Mouse (Mus musculus): ENCODE data around the gene Plin4. TPM values are rescaled to one million over a fixed set of nuclear protein-coding genes. Genes with fewer than 3 reads are reported as not detected.
A peak's percentile ranks its signal among the peaks of the same experiment; 100 is the strongest.
"Not testable (repeated sequence)": the region's sequence is repeated elsewhere in the genome, so short reads cannot be mapped to it uniquely, and the experiment has no call there.

The Plin4 gene
- total and polyA plus RNA-seq, 2 experiments from 2014 or later = 0.08 to 0.99 TPM

DNA sequence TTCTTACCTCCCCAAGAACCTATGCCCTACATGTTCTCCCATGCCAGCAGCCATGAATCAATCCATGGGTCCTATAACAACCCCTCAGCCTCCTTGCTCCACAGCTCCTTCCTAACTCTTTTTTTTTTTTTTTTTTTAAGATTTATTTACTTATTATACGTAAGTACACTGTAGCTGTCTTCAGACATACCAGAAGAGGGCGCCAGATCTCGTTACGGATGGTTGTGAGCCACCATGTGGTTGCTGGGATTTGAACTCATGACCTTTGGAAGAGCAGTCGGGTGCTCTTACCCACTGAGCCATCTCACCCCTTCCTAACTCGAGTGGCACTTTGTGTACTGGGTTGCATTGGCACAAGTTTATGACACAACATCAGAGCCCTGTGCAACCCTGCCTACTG, 43.9 kb downstream of the Plin4 start:
- TF ChIP-seq CTCF (IDR thresholded peaks at IDR 0.05; ENCODE audit: low read depth) = peak; percentile 22; the same call in 1 of the 2 replicates
- not testable (repeated sequence) for H3K4me2 ChIP-seq (ENCODE audit: low read depth, low read length); H3K9ac ChIP-seq (replicated peaks; ENCODE audit: low read length); ATAC-seq; H3K27ac ChIP-seq; DNase-seq (ENCODE audit: low spot score); H3K27me3 ChIP-seq (ENCODE audit: insufficient read depth, low read length); H3K4me1 ChIP-seq (ENCODE audit: insufficient read depth, low read length); H3K4me3 ChIP-seq (ENCODE audit: low read length); H3K9me3 ChIP-seq (ENCODE audit: low read length)
- WGBS = 78% methylated on average over 6 of the region's 6 CpGs
- peaks cover 62% of the 10 kb centered on the region for H3K36me3 ChIP-seq (ENCODE audit: insufficient read depth, low read length)

DNA sequence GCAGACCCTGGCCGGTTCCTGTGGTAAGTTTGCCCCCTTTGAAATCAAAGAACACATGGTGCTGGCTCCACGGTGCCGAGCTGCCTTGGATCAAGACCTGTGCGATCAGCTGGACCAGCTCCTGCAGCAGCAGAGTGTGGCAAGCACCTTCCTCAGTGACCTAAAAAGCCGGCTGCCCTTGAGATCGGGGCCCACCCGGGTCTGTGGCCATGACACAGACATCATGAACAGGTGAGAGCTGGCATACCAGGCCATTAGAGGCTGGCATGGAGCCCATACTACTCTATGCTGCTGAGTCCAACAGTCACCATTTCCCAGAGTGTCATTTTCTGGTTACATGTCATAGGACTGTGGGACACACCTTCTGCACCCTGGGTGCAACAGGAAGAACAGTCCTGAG, 47.5 kb downstream of the Plin4 start:
- H3K4me3 ChIP-seq (ENCODE audit: low read length) = no peak overlapping the region
- no peaks in the 10 kb centered on the region for H3K9me3 ChIP-seq (ENCODE audit: low read length)
- no peaks in the 10 kb centered on the region for H3K27me3 ChIP-seq (ENCODE audit: insufficient read depth, low read length)
- no peak overlapping the region for H3K9ac ChIP-seq (replicated peaks; ENCODE audit: low read length)
- no peak overlapping the region for H3K4me2 ChIP-seq (ENCODE audit: low read depth, low read length)
- DNase-seq (ENCODE audit: low spot score) (no peak), ATAC-seq (no peak)
- H3K4me1 ChIP-seq (ENCODE audit: insufficient read depth, low read length) = no peaks in the 10 kb centered on the region
- peaks cover 33% of the 10 kb centered on the region for H3K36me3 ChIP-seq (ENCODE audit: insufficient read depth, low read length)
- no peak overlapping the region for H3K27ac ChIP-seq
- TF ChIP-seq CTCF (IDR thresholded peaks at IDR 0.05; ENCODE audit: low read depth) = no peak
- WGBS = 94% methylated on average over 7 of the region's 7 CpGs

DNA sequence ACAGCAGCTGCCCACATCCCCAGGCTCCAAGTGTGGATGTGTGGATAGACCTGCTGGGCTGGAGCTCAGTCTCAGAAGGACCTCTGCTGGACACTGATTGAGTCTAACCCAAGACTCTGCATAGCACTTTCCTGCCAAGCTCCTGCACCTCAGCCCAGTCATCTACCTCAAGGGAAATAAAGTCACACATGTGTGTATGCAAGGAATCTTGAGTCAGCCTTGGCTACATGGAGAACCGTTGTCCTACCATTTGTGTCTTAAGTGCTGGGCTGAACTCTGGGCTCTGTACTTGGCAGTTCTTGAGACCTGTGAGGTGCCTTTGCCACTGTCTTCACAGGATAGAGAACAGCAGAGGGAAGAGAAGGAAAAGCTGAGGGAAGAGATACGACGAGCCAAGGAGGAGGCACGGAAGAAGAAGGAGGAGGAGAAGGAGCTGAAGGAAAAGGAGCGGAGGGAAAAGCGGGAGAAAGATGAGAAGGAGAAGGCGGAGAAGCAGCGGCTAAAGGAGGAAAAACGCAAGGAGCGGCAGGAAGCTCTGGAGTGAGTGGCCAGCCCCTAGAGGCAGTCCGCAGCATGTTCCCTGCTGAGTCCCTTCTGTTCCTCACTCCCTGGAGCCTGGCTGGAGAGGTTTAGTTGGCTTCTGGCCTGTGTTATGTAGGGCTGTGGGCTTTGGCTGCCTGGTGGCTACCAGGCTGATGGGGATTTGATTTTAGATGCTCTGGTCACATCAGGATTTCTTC, 52.1 kb downstream of the Plin4 start:
- H3K36me3 ChIP-seq (ENCODE audit: insufficient read depth, low read length) = peaks cover 16% of the 10 kb centered on the region
- H3K27me3 ChIP-seq (ENCODE audit: insufficient read depth, low read length) = no peaks in the 10 kb centered on the region
- 76% methylated on average over 11 of the region's 11 CpGs for WGBS
- no peaks in the 10 kb centered on the region for H3K9me3 ChIP-seq (ENCODE audit: low read length)
- ATAC-seq (no peak), DNase-seq (ENCODE audit: low spot score) (no peak)
- no peaks in the 10 kb centered on the region for H3K4me1 ChIP-seq (ENCODE audit: insufficient read depth, low read length)
- peak; percentile 24; the same call in 1 of the 2 replicates for TF ChIP-seq CTCF (IDR thresholded peaks at IDR 0.05; ENCODE audit: low read depth)
- no peak overlapping the region for H3K27ac ChIP-seq
- H3K4me3 ChIP-seq (ENCODE audit: low read length) = no peak overlapping the region
- H3K4me2 ChIP-seq (ENCODE audit: low read depth, low read length) = no peak overlapping the region
- no peak overlapping the region for H3K9ac ChIP-seq (replicated peaks; ENCODE audit: low read length)

DNA sequence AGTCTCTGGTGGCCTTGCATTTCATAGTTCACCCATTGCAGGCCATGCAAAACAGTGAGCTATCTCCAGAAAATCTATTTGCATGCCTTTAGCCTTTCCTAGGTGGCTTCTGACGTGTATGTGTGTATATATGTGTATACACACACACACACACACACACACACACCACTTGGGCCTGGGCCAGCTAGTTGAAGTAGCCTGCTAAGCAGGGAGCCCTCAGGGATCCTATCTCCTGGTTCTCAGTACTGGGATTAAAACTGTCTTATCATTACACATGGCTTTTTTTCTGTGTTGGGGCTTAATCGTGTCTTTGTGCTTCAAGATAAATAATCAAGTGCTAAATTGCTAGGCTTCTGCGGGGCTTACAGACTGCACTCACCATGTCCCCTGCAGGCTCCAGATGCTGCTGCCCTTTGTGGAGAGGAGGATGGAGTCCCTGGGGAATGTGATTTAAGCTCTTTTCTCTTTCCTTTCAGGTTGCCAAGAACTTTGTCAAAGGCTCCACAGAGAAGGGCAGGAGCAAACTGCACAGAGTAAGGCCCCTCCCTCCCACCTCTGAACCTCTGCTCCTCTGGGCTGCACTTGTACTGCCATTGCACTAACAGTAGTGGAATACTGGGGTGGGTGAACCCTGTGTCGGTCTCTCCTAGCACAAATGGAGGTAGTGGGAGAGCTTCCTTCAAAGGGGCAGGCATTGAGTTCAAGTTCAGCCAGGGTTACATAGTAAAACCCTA, 53.5 kb downstream of the Plin4 start:
- ATAC-seq (no peak; the same call in 1 of the 2 replicates), DNase-seq (ENCODE audit: low spot score) (no peak)
- no peak overlapping the region for H3K4me3 ChIP-seq (ENCODE audit: low read length)
- WGBS = 65% methylated on average over 4 of the region's 4 CpGs
- no peaks in the 10 kb centered on the region for H3K4me1 ChIP-seq (ENCODE audit: insufficient read depth, low read length)
- H3K27me3 ChIP-seq (ENCODE audit: insufficient read depth, low read length) = no peaks in the 10 kb centered on the region
- H3K9ac ChIP-seq (replicated peaks; ENCODE audit: low read length) = no peak overlapping the region
- no peak overlapping the region for H3K4me2 ChIP-seq (ENCODE audit: low read depth, low read length)
- 0 out of 2 replicates have a peak, but pooled peaks cover 8% of the 10 kb centered on the region for H3K36me3 ChIP-seq (ENCODE audit: insufficient read depth, low read length)
- H3K27ac ChIP-seq = no peak overlapping the region
- no peaks in the 10 kb centered on the region for H3K9me3 ChIP-seq (ENCODE audit: low read length)
- no peak for TF ChIP-seq CTCF (IDR thresholded peaks at IDR 0.05; ENCODE audit: low read depth)

DNA sequence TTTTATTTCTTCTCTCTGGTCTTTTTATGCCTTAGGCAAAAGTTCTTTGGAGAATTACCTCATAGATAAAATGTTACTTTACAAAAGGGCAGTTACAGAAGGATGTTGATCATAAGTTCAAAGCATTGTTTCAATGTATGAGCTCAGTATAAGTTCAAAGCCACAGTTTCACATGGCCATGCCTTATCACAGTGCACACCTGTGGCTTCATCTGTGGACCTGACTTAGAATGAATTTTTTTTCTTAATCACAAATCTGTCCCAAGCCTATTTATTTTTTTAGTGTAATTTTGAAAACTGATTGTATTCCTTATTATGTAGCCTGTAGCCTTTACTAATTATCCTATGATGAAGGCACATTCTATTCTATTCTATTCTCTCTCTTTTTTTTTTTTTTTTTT, 54.7 kb downstream of the Plin4 start:
- H3K36me3 ChIP-seq (ENCODE audit: insufficient read depth, low read length) = 0 out of 2 replicates have a peak, but pooled peaks cover 4% of the 10 kb centered on the region
- no peak overlapping the region for H3K9ac ChIP-seq (replicated peaks; ENCODE audit: low read length)
- ATAC-seq (no peak), DNase-seq (ENCODE audit: low spot score) (no peak)
- no peaks in the 10 kb centered on the region for H3K9me3 ChIP-seq (ENCODE audit: low read length)
- TF ChIP-seq CTCF (IDR thresholded peaks at IDR 0.05; ENCODE audit: low read depth) = no peak
- H3K27me3 ChIP-seq (ENCODE audit: insufficient read depth, low read length) = no peaks in the 10 kb centered on the region
- no peak overlapping the region for H3K4me2 ChIP-seq (ENCODE audit: low read depth, low read length)
- no peaks in the 10 kb centered on the region for H3K4me1 ChIP-seq (ENCODE audit: insufficient read depth, low read length)
- H3K4me3 ChIP-seq (ENCODE audit: low read length) = no peak overlapping the region
- H3K27ac ChIP-seq = no peak overlapping the region

DNA sequence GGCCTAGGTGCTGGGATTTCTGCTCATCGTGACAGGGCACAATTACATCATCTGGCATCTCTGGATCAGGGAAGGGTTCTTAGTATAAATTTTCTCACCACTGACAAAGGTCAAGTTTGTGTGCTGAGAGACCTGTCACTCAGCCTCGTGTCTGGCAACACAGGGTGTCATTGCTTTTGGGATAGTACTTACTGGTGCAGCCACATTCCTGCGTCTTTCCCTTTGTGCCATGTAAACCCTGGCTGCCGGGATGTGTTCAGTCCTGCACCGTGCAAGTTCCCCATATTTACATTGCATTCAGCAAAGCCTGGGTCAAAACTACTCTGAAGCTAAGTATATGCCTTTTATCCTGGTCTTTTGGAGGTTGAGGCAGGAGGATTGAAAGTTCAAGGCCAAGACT, 58.2 kb downstream of the Plin4 start:
- no peak for ATAC-seq
- Histone ChIP-seq H3K36me3 (ENCODE audit: insufficient read depth, low read length) (no peaks in the 10 kb centered on the region), H3K4me3 (ENCODE audit: low read length) (no peak overlapping the region), H3K4me1 (ENCODE audit: insufficient read depth, low read length) (no peaks in the 10 kb centered on the region), H3K9me3 (ENCODE audit: low read length) (no peaks in the 10 kb centered on the region), H3K9ac (replicated peaks; ENCODE audit: low read length) (no peak overlapping the region), H3K27ac (no peak overlapping the region), H3K27me3 (ENCODE audit: insufficient read depth, low read length) (no peaks in the 10 kb centered on the region), H3K4me2 (ENCODE audit: low read depth, low read length) (no peak overlapping the region)
- no peak for DNase-seq (ENCODE audit: low spot score)
- WGBS = 93% methylated on average over 5 of the region's 5 CpGs
- no peak for TF ChIP-seq CTCF (IDR thresholded peaks at IDR 0.05; ENCODE audit: low read depth)

Other genes starting within 250 kb of the Plin4 start
- 3.6 and 5.1 TPM in 2 replicates for gene Zfp119a, start 230.9 kb downstream of the Plin4 start, total RNA-seq (2014; rRNA removed)
- gene Zfp119a, start 230.9 kb downstream of the Plin4 start, polyA plus RNA-seq (2015; fragmentation: Nextera tagmentation; extraction: Ambion mirVana) = 6.4 and 7.4 TPM in 2 replicates
- 4.8 and 8.8 TPM in 2 replicates for gene Zfp959, start 217.7 kb downstream of the Plin4 start, total RNA-seq (2014; rRNA removed)
- gene Zfp959, start 217.7 kb downstream of the Plin4 start, polyA plus RNA-seq (2015; fragmentation: Nextera tagmentation; extraction: Ambion mirVana) = 7.5 and 8.9 TPM in 2 replicates
- 1.8 and 4.3 TPM in 2 replicates for gene Zfp119b, start 160.3 kb downstream of the Plin4 start, total RNA-seq (2014; rRNA removed)
- gene Zfp119b, start 160.3 kb downstream of the Plin4 start, polyA plus RNA-seq (2015; fragmentation: Nextera tagmentation; extraction: Ambion mirVana) = 5.6 and 6.8 TPM in 2 replicates
- 0.61 and 3.8 TPM in 2 replicates for gene Ebi3, start 157.2 kb downstream of the Plin4 start, total RNA-seq (2014; rRNA removed)
- 5.2 and 7.3 TPM in 2 replicates for gene Ebi3, start 157.2 kb downstream of the Plin4 start, polyA plus RNA-seq (2015; fragmentation: Nextera tagmentation; extraction: Ambion mirVana)
- gene Yju2, start 150.7 kb downstream of the Plin4 start, total RNA-seq (2014; rRNA removed) = 6.8 and 18.3 TPM in 2 replicates
- gene Yju2, start 150.7 kb downstream of the Plin4 start, polyA plus RNA-seq (2015; fragmentation: Nextera tagmentation; extraction: Ambion mirVana) = 16.7 and 19.4 TPM in 2 replicates
- gene Shd, start 139.3 kb downstream of the Plin4 start, total RNA-seq (2014; rRNA removed) = 233 and 250 TPM in 2 replicates
- 150 and 152 TPM in 2 replicates for gene Shd, start 139.3 kb downstream of the Plin4 start, polyA plus RNA-seq (2015; fragmentation: Nextera tagmentation; extraction: Ambion mirVana)
- gene Fsd1, start 123.3 kb downstream of the Plin4 start, total RNA-seq (2014; rRNA removed) = 136 and 140 TPM in 2 replicates
- 178 and 193 TPM in 2 replicates for gene Fsd1, start 123.3 kb downstream of the Plin4 start, polyA plus RNA-seq (2015; fragmentation: Nextera tagmentation; extraction: Ambion mirVana)
- gene Stap2, start 104.2 kb downstream of the Plin4 start, total RNA-seq (2014; rRNA removed) = 5.4 and 5.9 TPM in 2 replicates
- 4.3 and 4.6 TPM in 2 replicates for gene Stap2, start 104.2 kb downstream of the Plin4 start, polyA plus RNA-seq (2015; fragmentation: Nextera tagmentation; extraction: Ambion mirVana)
- gene Mpnd, start 104.1 kb downstream of the Plin4 start, total RNA-seq (2014; rRNA removed) = 185 and 186 TPM in 2 replicates
- gene Mpnd, start 104.1 kb downstream of the Plin4 start, polyA plus RNA-seq (2015; fragmentation: Nextera tagmentation; extraction: Ambion mirVana) = 106 and 107 TPM in 2 replicates
- 76.0 and 79.5 TPM in 2 replicates for gene Sh3gl1, start 73.2 kb downstream of the Plin4 start, total RNA-seq (2014; rRNA removed)
- gene Sh3gl1, start 73.2 kb downstream of the Plin4 start, polyA plus RNA-seq (2015; fragmentation: Nextera tagmentation; extraction: Ambion mirVana) = 84.5 and 87.6 TPM in 2 replicates
- 5.8 and 6.1 TPM in 2 replicates for gene Chaf1a, start 69.4 kb downstream of the Plin4 start, total RNA-seq (2014; rRNA removed)
- 4.5 and 5.3 TPM in 2 replicates for gene Chaf1a, start 69.4 kb downstream of the Plin4 start, polyA plus RNA-seq (2015; fragmentation: Nextera tagmentation; extraction: Ambion mirVana)
- gene Ubxn6, start 34.8 kb downstream of the Plin4 start, total RNA-seq (2014; rRNA removed) = 92.0 and 111 TPM in 2 replicates
- 75.2 and 77.7 TPM in 2 replicates for gene Ubxn6, start 34.8 kb downstream of the Plin4 start, polyA plus RNA-seq (2015; fragmentation: Nextera tagmentation; extraction: Ambion mirVana)
- 57.5 and 70.0 TPM in 2 replicates for gene Hdgfl2, start 30.2 kb downstream of the Plin4 start, total RNA-seq (2014; rRNA removed)
- 109 and 119 TPM in 2 replicates for gene Hdgfl2, start 30.2 kb downstream of the Plin4 start, polyA plus RNA-seq (2015; fragmentation: Nextera tagmentation; extraction: Ambion mirVana)
- 2.2 and 3.3 TPM in 2 replicates for gene Plin5, start 7.8 kb upstream of the Plin4 start, total RNA-seq (2014; rRNA removed)
- 4.1 and 4.4 TPM in 2 replicates for gene Plin5, start 7.8 kb upstream of the Plin4 start, polyA plus RNA-seq (2015; fragmentation: Nextera tagmentation; extraction: Ambion mirVana)
- 0.21 TPM in 1 of 2 replicates, not detected in the other for gene Lrg1, start 12.2 kb upstream of the Plin4 start, total RNA-seq (2014; rRNA removed)
- 0.90 and 0.95 TPM in 2 replicates for gene Lrg1, start 12.2 kb upstream of the Plin4 start, polyA plus RNA-seq (2015; fragmentation: Nextera tagmentation; extraction: Ambion mirVana)
- gene Sema6b, start 30.5 kb upstream of the Plin4 start, total RNA-seq (2014; rRNA removed) = 91.6 and 97.5 TPM in 2 replicates
- 12.9 and 13.2 TPM in 2 replicates for gene Sema6b, start 30.5 kb upstream of the Plin4 start, polyA plus RNA-seq (2015; fragmentation: Nextera tagmentation; extraction: Ambion mirVana)
- gene Tnfaip8l1, start 52.7 kb upstream of the Plin4 start, total RNA-seq (2014; rRNA removed) = 14.4 and 17.8 TPM in 2 replicates
- gene Tnfaip8l1, start 52.7 kb upstream of the Plin4 start, polyA plus RNA-seq (2015; fragmentation: Nextera tagmentation; extraction: Ambion mirVana) = 6.9 and 7.1 TPM in 2 replicates
- gene Mydgf, start 74.1 kb upstream of the Plin4 start, total RNA-seq (2014; rRNA removed) = 58.1 and 59.0 TPM in 2 replicates
- 86.6 and 86.9 TPM in 2 replicates for gene Mydgf, start 74.1 kb upstream of the Plin4 start, polyA plus RNA-seq (2015; fragmentation: Nextera tagmentation; extraction: Ambion mirVana)
- 30.3 and 31.3 TPM in 2 replicates for gene Dpp9, start 109.1 kb upstream of the Plin4 start, total RNA-seq (2014; rRNA removed)
- gene Dpp9, start 109.1 kb upstream of the Plin4 start, polyA plus RNA-seq (2015; fragmentation: Nextera tagmentation; extraction: Ambion mirVana) = 18.9 and 19.0 TPM in 2 replicates
- 47.0 and 49.2 TPM in 2 replicates for gene Fem1a, start 147.0 kb upstream of the Plin4 start, total RNA-seq (2014; rRNA removed)
- 15.1 and 15.7 TPM in 2 replicates for gene Fem1a, start 147.0 kb upstream of the Plin4 start, polyA plus RNA-seq (2015; fragmentation: Nextera tagmentation; extraction: Ambion mirVana)
- gene Ticam1, start 167.0 kb upstream of the Plin4 start, total RNA-seq (2014; rRNA removed) = 3.1 and 3.4 TPM in 2 replicates
- 1.2 and 1.3 TPM in 2 replicates for gene Ticam1, start 167.0 kb upstream of the Plin4 start, polyA plus RNA-seq (2015; fragmentation: Nextera tagmentation; extraction: Ambion mirVana)
- gene Plin3, start 183.1 kb upstream of the Plin4 start, total RNA-seq (2014; rRNA removed) = 12.4 and 13.9 TPM in 2 replicates
- gene Plin3, start 183.1 kb upstream of the Plin4 start, polyA plus RNA-seq (2015; fragmentation: Nextera tagmentation; extraction: Ambion mirVana) = 16.0 and 17.0 TPM in 2 replicates
- gene Arrdc5, start 190.5 kb upstream of the Plin4 start, total RNA-seq (2014; rRNA removed) = not detected in 2 replicates
- gene Arrdc5, start 190.5 kb upstream of the Plin4 start, polyA plus RNA-seq (2015; fragmentation: Nextera tagmentation; extraction: Ambion mirVana) = not detected in 2 replicates
- gene Uhrf1, start 193.5 kb upstream of the Plin4 start, total RNA-seq (2014; rRNA removed) = 28.2 and 31.4 TPM in 2 replicates
- gene Uhrf1, start 193.5 kb upstream of the Plin4 start, polyA plus RNA-seq (2015; fragmentation: Nextera tagmentation; extraction: Ambion mirVana) = 18.8 and 20.5 TPM in 2 replicates
- gene Kdm4b, start 216.3 kb upstream of the Plin4 start, total RNA-seq (2014; rRNA removed) = 137 and 144 TPM in 2 replicates
- gene Kdm4b, start 216.3 kb upstream of the Plin4 start, polyA plus RNA-seq (2015; fragmentation: Nextera tagmentation; extraction: Ambion mirVana) = 42.5 and 42.6 TPM in 2 replicates